Mouse (Mus musculus) ES-Bruce4 (cell line): ENCODE results near the gene Yaf2.

Source experiments
- CTCF ChIP-seq: IDR thresholded peaks from one replicate; pipeline ENCODE4 v1.8.1; 2011; ENCODE audit warnings: low read depth, low read length
- EP300 ChIP-seq: IDR thresholded peaks from 2 replicates; pipeline ENCODE4 v1.6.1; 2011; ENCODE audit warnings: low read depth, low read length; ENCODE audit not compliant: insufficient read depth
- POLR2A ChIP-seq: IDR thresholded peaks from one replicate; pipeline ENCODE4 v1.8.1; 2011; ENCODE audit warnings: low read length; ENCODE audit not compliant: insufficient read depth

DNA sequence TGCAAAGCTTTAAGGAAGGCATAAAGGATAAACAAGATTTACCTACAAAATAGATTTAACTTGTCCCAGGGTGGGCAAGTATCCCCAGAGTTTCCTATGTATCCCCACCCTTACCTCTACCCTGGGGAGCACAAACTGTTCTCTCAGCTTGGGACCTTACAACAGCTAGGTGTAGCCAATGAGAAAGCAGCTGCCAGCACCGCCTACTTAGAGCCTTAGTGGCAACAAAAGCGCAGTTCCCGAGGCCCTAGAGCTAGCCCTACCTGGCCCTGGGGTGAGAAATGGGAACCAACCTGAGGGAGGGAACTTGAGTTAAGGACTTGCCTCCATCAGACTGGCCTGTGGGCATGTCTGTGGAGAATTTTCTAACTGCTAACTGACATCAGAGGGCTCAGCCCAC lies 9.5 kb downstream of the Yaf2 start:
- TF ChIP-seq EP300 (no peak), CTCF (no peak), POLR2A (no peak)
